Mouse (Mus musculus) myocyte (in vitro differentiated cells): ENCODE results near the gene Arl9. TPM values are rescaled to one million over a fixed set of nuclear protein-coding genes. Genes with fewer than 3 reads are reported as not detected.

Source experiments
- H3K27me3 ChIP-seq: one replicate; pipeline ENCODE4 v1.6.1; 2011; ENCODE audit not compliant: control insufficient read depth, insufficient read depth, insufficient read length
- H3K36me3 ChIP-seq: one replicate; pipeline ENCODE4 v1.6.1; 2011; ENCODE audit not compliant: control insufficient read depth, insufficient read depth
- H3K4me2 ChIP-seq: one replicate; pipeline ENCODE4 v1.6.1; 2011; ENCODE audit warnings: low read depth, control low read depth
- H3K4me3 ChIP-seq: one replicate; pipeline ENCODE4 v1.5.1; 2011; ENCODE audit warnings: mild to moderate bottlenecking, control low read depth, moderate library complexity
- H3K79me2 ChIP-seq: one replicate; pipeline ENCODE4 v1.6.1; 2011; ENCODE audit not compliant: control insufficient read depth, insufficient read depth
- H3ac ChIP-seq: one replicate; pipeline ENCODE4 v1.6.1; 2011; ENCODE audit not compliant: control insufficient read depth, insufficient read length
- CEBPB ChIP-seq: IDR thresholded peaks from 2 replicates; pipeline ENCODE4 v1.6.1; 2011; ENCODE audit warnings: mild to moderate bottlenecking, moderate library complexity; ENCODE audit not compliant: poor library complexity, insufficient read depth, severe bottlenecking
- E2F4 ChIP-seq: IDR thresholded peaks from one replicate; pipeline ENCODE4 v1.6.1; 2011; ENCODE audit warnings: mild to moderate bottlenecking, control low read depth, moderate library complexity; ENCODE audit not compliant: insufficient read depth
- MAX ChIP-seq: IDR thresholded peaks from one replicate; pipeline ENCODE4 v1.6.1; 2011; ENCODE audit warnings: low read depth, mild to moderate bottlenecking, control low read depth
- MYOD1 ChIP-seq, 3 experiments: IDR thresholded peaks; one replicate each; pipeline ENCODE4 v1.6.1; 2011; ENCODE audit warnings: control low read depth in 2 of 3, low read depth in 2 of 3, mild to moderate bottlenecking in 2 of 3, moderate library complexity in 1 of 3; ENCODE audit not compliant: insufficient read length in 2 of 3, control insufficient read depth in 1 of 3
- MYOG ChIP-seq, 3 experiments: IDR thresholded peaks; one replicate each; pipeline ENCODE4 v1.6.1; 2011; ENCODE audit warnings: control low read depth in 2 of 3, low read depth in 2 of 3, mild to moderate bottlenecking in 2 of 3; ENCODE audit not compliant: insufficient read length in 2 of 3, control insufficient read depth in 1 of 3, insufficient read depth in 1 of 3
- POLR2A ChIP-seq: IDR thresholded peaks from one replicate; pipeline ENCODE4 v1.6.1; 2011; ENCODE audit warnings: low read depth, mild to moderate bottlenecking, control low read depth, moderate library complexity; ENCODE audit not compliant: insufficient read length
- POLR2AphosphoS2 ChIP-seq: IDR thresholded peaks from one replicate; pipeline ENCODE4 v1.6.1; 2011; ENCODE audit warnings: low read depth, control low read depth; ENCODE audit not compliant: insufficient read length
- REST ChIP-seq: IDR thresholded peaks from one replicate; pipeline ENCODE4 v1.6.1; 2011; ENCODE audit warnings: mild to moderate bottlenecking, control low read depth, moderate library complexity; ENCODE audit not compliant: insufficient read depth, insufficient read length
- SRF ChIP-seq: IDR thresholded peaks from one replicate; pipeline ENCODE4 v1.6.1; 2011; ENCODE audit warnings: low read depth; ENCODE audit not compliant: control insufficient read depth, insufficient read length
- TCF12 ChIP-seq: IDR thresholded peaks from one replicate; pipeline ENCODE4 v1.6.1; 2011; ENCODE audit warnings: mild to moderate bottlenecking, control low read depth; ENCODE audit not compliant: poor library complexity, insufficient read depth, severe bottlenecking
- TCF3 ChIP-seq: IDR thresholded peaks from one replicate; pipeline ENCODE4 v1.6.1; 2011; ENCODE audit warnings: low read depth, control low read depth; ENCODE audit not compliant: insufficient read length
- USF1 ChIP-seq: IDR thresholded peaks from one replicate; pipeline ENCODE4 v1.6.1; 2011; ENCODE audit warnings: low read depth, mild to moderate bottlenecking, control low read depth, moderate library complexity
- polyA plus RNA-seq: library from polyadenylated mRNA; unstranded; fragments of >200 nt; fragmentation: generic; extraction: Trizol; gene quantifications from one replicate; pipeline ENCODE4 v1.2.1, GENCODE M21; 2012; ENCODE audit warnings: missing spikeins

The Arl9 gene
- polyA plus RNA-seq, 1 experiment: not detected

DNA sequence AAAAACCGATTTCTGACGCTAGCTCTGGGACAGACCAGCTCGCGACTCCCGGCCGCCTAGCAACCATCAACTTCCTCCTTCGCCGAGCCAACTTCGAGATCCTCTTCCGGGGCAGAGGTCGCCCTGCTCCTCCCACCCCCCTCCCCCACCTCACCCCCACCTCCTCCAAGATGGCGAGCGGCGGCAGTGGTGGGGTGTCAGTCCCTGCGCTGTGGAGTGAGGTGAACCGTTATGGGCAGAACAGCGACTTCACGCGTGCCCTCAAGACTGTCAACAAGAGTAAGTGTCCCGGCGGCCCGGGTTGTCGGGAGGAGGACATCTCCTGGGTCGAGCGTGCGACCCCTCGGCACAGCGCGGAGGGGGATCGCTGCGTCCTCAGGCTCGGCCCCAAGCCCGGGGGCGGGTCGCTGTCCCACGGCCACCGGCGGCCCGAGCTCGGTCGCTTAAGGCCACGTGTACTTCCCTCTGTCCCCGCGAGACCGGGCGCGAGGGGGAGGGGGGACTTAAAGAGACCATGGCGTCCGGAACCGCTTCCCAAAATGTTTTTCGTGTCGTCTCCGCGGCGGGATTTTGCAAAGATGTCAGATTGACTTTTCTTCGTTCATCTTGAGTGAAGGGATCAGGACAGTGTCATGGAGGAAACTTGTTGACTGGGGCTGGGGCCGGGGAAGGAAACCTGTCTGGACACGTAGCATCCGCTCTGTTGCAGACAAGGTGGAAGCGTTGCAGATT lies 29.1 kb upstream of the Arl9 start, which contains the start of gene Srp72:
TSS of gene Srp72 (plus strand) at position 130 of the 732 bp plus-strand sequence.
- peaks cover 19% of the 10 kb centered on the region for H3K36me3 ChIP-seq
- H3K4me3 ChIP-seq: peak within 1 kb of the TSS; percentile 99
- TF ChIP-seq USF1 (no peak), POLR2A (peak; percentile 72), POLR2AphosphoS2 (peak; percentile 85), MAX (no peak), CEBPB (no peak), TCF3 (no peak)
- H3K27me3 ChIP-seq: no peaks in the 10 kb centered on the region
- H3ac ChIP-seq: peak within 1 kb of the TSS; percentile 84
- H3K79me2 ChIP-seq: peaks cover 27% of the 10 kb centered on the region
- H3K4me2 ChIP-seq: peak within 1 kb of the TSS; percentile 85

DNA sequence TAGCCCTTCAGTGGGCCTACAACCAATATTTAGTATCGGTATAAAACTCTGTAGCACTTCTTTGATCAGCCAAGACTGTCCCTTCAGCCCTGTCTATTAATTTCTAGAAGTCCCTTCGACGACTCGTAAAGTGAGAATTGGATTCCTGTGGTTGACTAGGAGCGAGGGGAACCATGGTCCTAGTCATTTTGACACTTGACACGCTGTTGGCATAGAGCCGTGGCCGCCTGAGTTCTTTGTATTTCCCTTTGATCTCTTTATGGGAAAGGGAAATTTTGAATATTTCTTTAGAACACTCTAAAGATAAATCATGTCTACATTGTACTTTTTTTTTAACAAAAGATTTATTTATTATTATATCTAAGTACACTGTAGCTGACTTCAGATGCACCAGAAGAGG lies 28.1 kb upstream of the Arl9 start:
- Histone ChIP-seq H3K27me3 (no peaks in the 10 kb centered on the region), H3K4me2 (peak overlapping the region; percentile 79), H3K79me2 (peaks cover 27% of the 10 kb centered on the region), H3ac (no peak overlapping the region), H3K36me3 (peaks cover 18% of the 10 kb centered on the region), H3K4me3 (peak overlapping the region; percentile 99)
- no peak for TF ChIP-seq MAX
- no peak for TF ChIP-seq TCF3
- TF ChIP-seq TCF12: no peak
- no peak for TF ChIP-seq MYOD1 (IDR thresholded peaks at IDR 0.05; ENCODE audit: control insufficient read depth in 1 of 3, insufficient read length in 2 of 3, low read depth in 2 of 3)

DNA sequence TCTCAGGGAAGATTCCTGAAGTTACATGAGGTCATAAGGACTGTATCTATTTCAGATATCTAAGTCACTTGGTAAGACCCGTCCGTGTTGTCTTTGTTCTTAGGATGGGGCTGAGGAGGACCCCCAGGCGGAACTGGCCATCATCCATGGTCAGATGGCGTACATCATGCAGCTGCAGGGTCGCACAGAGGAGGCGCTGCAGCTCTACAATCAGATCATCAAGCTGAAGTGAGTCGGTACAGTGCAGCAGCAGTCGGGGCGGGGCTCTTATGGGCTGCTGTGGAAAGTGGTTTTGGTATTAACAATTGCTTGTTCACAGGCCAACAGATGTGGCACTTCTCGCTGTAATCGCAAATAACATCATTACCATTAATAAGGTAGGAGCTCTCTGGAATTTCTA lies 19.8 kb upstream of the Arl9 start:
- no peaks in the 10 kb centered on the region for H3K27me3 ChIP-seq
- no peaks in the 10 kb centered on the region for H3K79me2 ChIP-seq
- H3K36me3 ChIP-seq: peaks cover 36% of the 10 kb centered on the region
- H3K4me3 ChIP-seq: no peak overlapping the region
- H3ac ChIP-seq: no peak overlapping the region
- no peak for TF ChIP-seq REST
- no peak for TF ChIP-seq POLR2AphosphoS2
- TF ChIP-seq MYOG (IDR thresholded peaks at IDR 0.05; ENCODE audit: control insufficient read depth in 1 of 3, insufficient read depth in 1 of 3, insufficient read length in 2 of 3, low read depth in 2 of 3): no peak
- no peak for TF ChIP-seq SRF
- no peak for TF ChIP-seq TCF12
- no peak for TF ChIP-seq MAX
- TF ChIP-seq TCF3: no peak
- no peak for TF ChIP-seq E2F4
- no peak for TF ChIP-seq USF1
- TF ChIP-seq CEBPB: no peak
- TF ChIP-seq MYOD1 (IDR thresholded peaks at IDR 0.05; ENCODE audit: control insufficient read depth in 1 of 3, insufficient read length in 2 of 3, low read depth in 2 of 3): no peak
- no peak overlapping the region for H3K4me2 ChIP-seq

DNA sequence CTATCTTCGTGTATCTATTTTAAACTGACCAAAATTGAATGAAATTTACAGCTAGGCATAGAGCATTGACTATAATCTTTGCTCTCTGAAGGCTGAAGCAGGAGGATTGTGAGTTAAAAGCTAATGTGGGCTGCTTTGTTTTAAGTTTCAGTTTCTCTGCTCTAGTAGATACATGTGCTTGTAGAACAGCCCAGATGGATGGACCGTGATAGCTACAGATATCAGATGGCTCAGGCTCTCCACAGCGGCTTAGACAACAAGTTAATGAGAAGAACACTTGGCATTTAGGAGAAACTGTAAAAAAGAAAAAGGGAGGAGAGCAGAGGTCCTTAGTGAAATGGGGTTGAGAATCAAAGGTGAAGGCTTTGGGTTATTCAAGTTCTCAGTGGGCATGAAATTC lies 13.1 kb upstream of the Arl9 start:
- peaks cover 46% of the 10 kb centered on the region for H3K36me3 ChIP-seq
- no peak overlapping the region for H3ac ChIP-seq
- H3K27me3 ChIP-seq: no peaks in the 10 kb centered on the region
- H3K4me3 ChIP-seq: no peak overlapping the region
- H3K4me2 ChIP-seq: no peak overlapping the region
- no peaks in the 10 kb centered on the region for H3K79me2 ChIP-seq
- no peak for TF ChIP-seq TCF12
- TF ChIP-seq MYOG (IDR thresholded peaks at IDR 0.05; ENCODE audit: control insufficient read depth in 1 of 3, insufficient read depth in 1 of 3, insufficient read length in 2 of 3, low read depth in 2 of 3): no peak
- TF ChIP-seq CEBPB: no peak
- no peak for TF ChIP-seq MYOD1 (IDR thresholded peaks at IDR 0.05; ENCODE audit: control insufficient read depth in 1 of 3, insufficient read length in 2 of 3, low read depth in 2 of 3)
- TF ChIP-seq MAX: no peak
- TF ChIP-seq E2F4: no peak
- TF ChIP-seq USF1: no peak

DNA sequence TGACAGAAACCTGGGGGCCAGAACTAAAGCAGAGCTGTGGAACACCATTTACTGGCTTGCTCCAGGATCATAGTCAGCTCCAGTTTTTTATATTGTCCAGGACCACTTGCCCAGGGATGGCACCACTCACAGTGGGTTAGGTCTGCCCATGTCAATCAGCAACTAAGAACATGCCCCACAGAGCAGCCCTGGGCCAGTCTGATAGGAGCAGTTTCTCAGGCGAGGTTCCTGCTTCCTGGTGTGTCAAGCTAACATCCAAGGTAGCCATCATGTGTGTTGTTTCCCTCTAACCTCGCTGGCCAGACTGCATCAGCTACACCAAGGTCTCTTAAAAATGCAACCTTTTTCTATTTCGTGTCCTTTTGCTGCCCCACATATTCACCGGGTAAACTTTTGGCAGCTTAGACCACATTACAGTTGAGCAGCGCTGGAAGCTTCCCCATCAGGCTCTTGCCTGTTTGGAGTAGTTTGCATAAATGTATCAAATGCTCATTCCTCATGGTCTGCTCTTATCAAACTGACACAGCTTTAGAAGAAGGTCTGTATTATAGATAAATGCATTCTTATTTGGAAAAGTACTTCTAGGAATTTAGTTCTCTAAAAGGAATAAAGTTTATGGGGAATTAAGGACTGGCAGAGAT lies 10.6 kb upstream of the Arl9 start:
- no peak overlapping the region for H3ac ChIP-seq
- peaks cover 63% of the 10 kb centered on the region for H3K36me3 ChIP-seq
- TF ChIP-seq SRF: no peak
- no peak for TF ChIP-seq MYOG (IDR thresholded peaks at IDR 0.05; ENCODE audit: control insufficient read depth in 1 of 3, insufficient read depth in 1 of 3, insufficient read length in 2 of 3, low read depth in 2 of 3)
- TF ChIP-seq MYOD1 (IDR thresholded peaks at IDR 0.05; ENCODE audit: control insufficient read depth in 1 of 3, insufficient read length in 2 of 3, low read depth in 2 of 3): no peak
- no peak for TF ChIP-seq POLR2AphosphoS2
- no peak for TF ChIP-seq POLR2A
- TF ChIP-seq MAX: no peak
- no peak for TF ChIP-seq CEBPB
- TF ChIP-seq E2F4: no peak
- no peak for TF ChIP-seq USF1
- TF ChIP-seq REST: no peak
- no peak for TF ChIP-seq TCF12
- no peak for TF ChIP-seq TCF3
- H3K79me2 ChIP-seq: no peaks in the 10 kb centered on the region
- H3K4me3 ChIP-seq: no peak overlapping the region
- no peaks in the 10 kb centered on the region for H3K27me3 ChIP-seq
- no peak overlapping the region for H3K4me2 ChIP-seq
